Mouse (Mus musculus): Measurements from ENCODE around the gene Pgrmc2.

DNA sequence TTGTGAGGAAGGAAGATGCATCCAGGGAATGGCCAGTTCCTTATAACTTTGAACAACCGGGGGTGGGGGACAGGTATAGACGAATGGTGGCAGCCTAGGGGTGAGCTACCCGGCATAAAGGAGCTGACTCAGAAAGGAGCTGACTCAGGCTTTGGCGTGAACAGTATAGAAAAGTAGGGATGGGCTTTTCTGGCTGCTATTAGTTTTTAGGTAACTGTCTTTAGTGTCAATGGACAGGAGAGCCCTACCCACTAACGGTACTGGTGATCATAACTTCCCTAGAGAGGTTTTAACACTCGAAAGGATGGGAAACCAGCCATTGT lies 905 bp upstream of the Pgrmc2 start:
- TF ChIP-seq CTCF (IDR thresholded peaks at IDR 0.05; ENCODE audit: low read depth) (no peak), EP300 (IDR thresholded peaks at IDR 0.05; ENCODE audit: low read depth) (no peak)

Measured in liver, postnatal 0 days (tissue).